Mouse (Mus musculus) G1E (cell line): ENCODE data around the gene C77080.

Source experiments
- CTCF ChIP-seq: IDR thresholded peaks from 2 replicates; pipeline ENCODE4 v1.5.1; 2012; ENCODE audit warnings: low read depth, low read length, inconsistent platforms, mixed read lengths
- GATA1 ChIP-seq: IDR thresholded peaks from 2 replicates; pipeline ENCODE4 v1.6.1; 2012; ENCODE audit warnings: borderline replicate concordance, low read length, inconsistent platforms, mixed read lengths
- TAL1 ChIP-seq: conservative IDR thresholded peaks from 2 replicates; pipeline ENCODE4 v1.6.1; 2012; ENCODE audit warnings: low read depth, low read length, inconsistent platforms, mixed read lengths

DNA sequence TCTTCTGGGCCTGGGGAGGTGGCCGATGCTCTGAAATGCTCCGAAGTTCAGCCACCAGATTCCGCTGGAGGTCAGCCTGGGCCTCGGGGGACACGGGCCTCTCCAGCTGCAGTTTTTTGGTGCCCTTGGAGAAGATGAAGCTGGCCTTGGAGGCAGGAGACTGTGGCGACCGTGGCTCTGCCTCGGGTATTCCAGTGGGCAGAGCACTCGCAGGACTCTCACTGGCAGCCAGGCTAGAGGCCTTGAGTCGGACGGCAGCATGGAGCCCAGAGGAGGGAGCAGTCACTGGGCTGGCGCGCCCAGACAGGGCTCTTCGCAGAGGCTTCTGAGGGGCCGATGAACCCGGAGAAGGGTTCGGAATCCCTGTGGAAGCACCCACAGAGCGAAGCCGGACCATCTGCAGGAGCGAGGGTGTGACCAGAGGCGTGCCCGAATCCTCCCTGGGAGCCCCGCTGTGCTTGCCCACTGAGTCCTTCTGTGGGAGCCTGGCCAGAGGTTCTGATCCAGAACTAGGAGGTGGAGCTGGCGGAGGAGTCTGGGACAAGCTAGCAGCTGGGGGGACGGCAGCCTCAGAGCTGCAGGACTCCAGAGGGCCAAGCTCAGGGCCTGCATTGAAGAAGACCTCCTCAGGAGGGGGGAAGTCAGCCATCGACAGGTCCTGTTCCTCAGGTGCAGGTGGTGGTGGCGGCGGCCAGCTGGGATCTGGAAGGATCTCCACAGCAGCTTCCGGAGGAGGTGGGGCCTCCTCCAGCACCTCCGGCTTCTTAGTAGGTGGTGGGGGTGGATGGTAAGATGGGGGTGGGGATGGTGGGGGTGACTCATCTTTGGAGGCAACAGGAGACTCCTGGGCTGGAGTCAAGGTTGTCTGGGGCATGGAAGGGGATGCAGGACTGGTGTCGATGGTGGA is 38.9 kb downstream of the C77080 start:
- no peak for TF ChIP-seq CTCF
- no peak for TF ChIP-seq GATA1
- TF ChIP-seq TAL1, result no peak
